Mouse (Mus musculus): Measurements from ENCODE around the gene 1190002N15Rik. TPM values are rescaled to one million over a fixed set of nuclear protein-coding genes. Genes with fewer than 3 reads are reported as not detected.

The 1190002N15Rik gene
- 10.6 and 11.9 TPM in 2 replicates for polyA plus RNA-seq (2014; fragmentation: Nextera tagmentation; extraction: Ambion mirVana)

DNA sequence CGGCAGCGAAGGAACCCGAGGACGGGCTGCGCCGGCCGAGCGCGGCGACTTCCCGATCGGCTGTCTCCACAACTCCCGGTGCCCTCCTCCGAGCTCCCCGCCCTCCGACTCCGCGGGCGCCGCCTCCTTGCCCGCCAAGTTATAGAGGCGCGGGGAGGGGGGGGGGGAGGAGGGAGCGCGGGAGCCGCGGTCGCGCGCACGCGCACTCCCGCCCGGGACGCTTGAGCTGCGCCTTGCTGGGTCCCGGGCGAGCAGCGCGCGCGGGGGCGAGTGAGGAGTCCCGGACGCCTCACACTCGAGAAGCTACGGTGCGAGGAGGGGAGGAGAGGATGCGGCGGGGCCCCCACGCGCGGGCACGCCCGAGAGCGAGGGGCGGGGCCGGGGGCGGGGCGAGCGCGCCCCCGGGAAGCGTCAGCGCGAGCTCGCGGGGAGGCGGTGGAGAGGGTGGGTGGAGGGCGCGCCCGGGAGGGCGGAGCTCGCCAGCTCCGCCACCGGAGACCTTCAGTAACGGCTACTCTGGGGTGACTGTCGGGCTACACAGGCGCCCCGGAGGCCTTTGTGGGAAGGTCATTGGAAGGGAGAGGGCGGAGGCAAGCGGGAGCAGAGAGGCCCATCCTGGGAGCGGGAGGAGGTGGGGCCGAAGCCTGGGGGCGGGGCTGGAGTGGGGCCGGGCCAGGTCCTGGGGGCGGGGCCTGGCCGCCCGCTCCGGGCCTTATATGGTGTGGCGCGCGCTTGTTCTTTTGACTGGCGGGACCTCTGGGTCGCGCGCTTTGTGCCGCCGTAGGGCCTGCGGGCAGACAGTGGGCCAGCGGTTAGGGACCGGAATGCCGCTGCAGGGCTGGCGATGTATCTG lies at the start of gene 1190002N15Rik:
Gene 1190002N15Rik (minus strand): TSS at position 112 of the 853 bp plus-strand sequence.
- ATAC-seq (ENCODE audit: low FRiP score, low TSS enrichment) (peak; percentile 92), DNase-seq (peak; percentile 97)
- H3K9me3 ChIP-seq (ENCODE audit: control insufficient read depth, low read length) = no peaks in the 10 kb centered on the region
- H3K27ac ChIP-seq (replicated peaks; ENCODE audit: low read depth, low read length) = peak within 1 kb of the TSS; percentile 97
- H3K4me3 ChIP-seq (replicated peaks; ENCODE audit: low read depth, low read length) = peak within 1 kb of the TSS; percentile 78
- H3K9ac ChIP-seq (replicated peaks; ENCODE audit: low read length) = peak within 1 kb of the TSS; percentile 80
- H3K4me2 ChIP-seq (ENCODE audit: low read length) = peak within 1 kb of the TSS; percentile 86
- H3K4me1 ChIP-seq (ENCODE audit: control insufficient read depth, insufficient read depth, low read length) = peaks cover 24% of the 10 kb centered on the region
- no peaks in the 10 kb centered on the region for H3K36me3 ChIP-seq (ENCODE audit: control insufficient read depth, insufficient read depth, low read length)
- under 1% methylated on average over 99 of the region's 104 CpGs for WGBS
- H3K27me3 ChIP-seq (ENCODE audit: control insufficient read depth, insufficient read depth, low read length) = no peaks in the 10 kb centered on the region

DNA sequence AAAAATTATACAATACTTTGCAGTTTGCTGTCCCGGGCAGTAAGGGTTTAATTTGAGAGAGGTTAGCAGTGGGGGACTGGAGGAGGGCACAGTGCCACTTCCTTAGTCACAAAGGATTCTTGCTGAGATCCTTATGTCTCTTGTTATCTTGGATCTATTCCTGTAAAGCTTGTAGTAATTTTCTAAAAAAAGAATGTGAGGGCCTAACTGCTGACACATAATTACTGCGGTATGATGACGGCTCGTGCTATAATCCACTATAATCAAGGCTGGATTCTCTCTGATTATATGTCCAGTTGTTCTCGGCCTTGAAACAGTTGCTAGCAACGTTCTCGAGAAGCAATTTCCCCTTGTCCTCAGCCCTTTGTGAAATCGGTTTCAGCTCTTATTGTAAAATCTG lies 44.4 kb upstream of the 1190002N15Rik start:
- Histone ChIP-seq H3K36me3 (ENCODE audit: control insufficient read depth, insufficient read depth, low read length) (no peaks in the 10 kb centered on the region), H3K9me3 (ENCODE audit: control insufficient read depth, low read length) (no peaks in the 10 kb centered on the region), H3K4me3 (replicated peaks; ENCODE audit: low read depth, low read length) (no peak overlapping the region), H3K4me1 (ENCODE audit: control insufficient read depth, insufficient read depth, low read length) (no peaks in the 10 kb centered on the region), H3K9ac (replicated peaks; ENCODE audit: low read length) (no peak overlapping the region), H3K4me2 (ENCODE audit: low read length) (no peak overlapping the region), H3K27ac (replicated peaks; ENCODE audit: low read depth, low read length) (no peak overlapping the region), H3K27me3 (ENCODE audit: control insufficient read depth, insufficient read depth, low read length) (no peaks in the 10 kb centered on the region)
- WGBS = 72% methylated on average over 8 of the region's 8 CpGs
- ATAC-seq (ENCODE audit: low FRiP score, low TSS enrichment) = no peak
- no peak for DNase-seq

DNA sequence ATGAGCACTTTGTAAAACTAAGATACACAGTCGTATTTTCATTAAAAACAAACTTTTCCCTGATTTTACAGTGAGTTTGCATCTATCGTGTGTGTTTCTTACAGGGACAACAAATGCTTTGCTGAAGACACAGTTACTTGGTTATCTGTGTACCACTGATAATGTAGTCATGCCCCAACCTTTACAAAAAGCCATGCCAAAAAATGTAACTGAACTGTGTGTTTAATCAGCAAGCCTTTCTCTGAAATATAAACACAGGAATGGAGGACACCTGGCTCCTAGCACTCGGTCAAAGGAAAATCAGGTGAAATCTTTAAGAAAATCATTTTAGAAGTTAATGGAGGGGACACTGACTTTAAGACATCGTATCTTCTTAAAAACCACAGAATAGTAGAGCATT lies 43.8 kb upstream of the 1190002N15Rik start:
- H3K36me3 ChIP-seq (ENCODE audit: control insufficient read depth, insufficient read depth, low read length) = no peaks in the 10 kb centered on the region
- no peak for ATAC-seq (ENCODE audit: low FRiP score, low TSS enrichment)
- WGBS = 91% methylated on average over 4 of the region's 4 CpGs
- H3K9me3 ChIP-seq (ENCODE audit: control insufficient read depth, low read length) = no peaks in the 10 kb centered on the region
- no peaks in the 10 kb centered on the region for H3K4me1 ChIP-seq (ENCODE audit: control insufficient read depth, insufficient read depth, low read length)
- H3K4me3 ChIP-seq (replicated peaks; ENCODE audit: low read depth, low read length) = no peak overlapping the region
- DNase-seq = no peak
- H3K4me2 ChIP-seq (ENCODE audit: low read length) = no peak overlapping the region
- H3K9ac ChIP-seq (replicated peaks; ENCODE audit: low read length) = no peak overlapping the region
- H3K27ac ChIP-seq (replicated peaks; ENCODE audit: low read depth, low read length) = no peak overlapping the region
- H3K27me3 ChIP-seq (ENCODE audit: control insufficient read depth, insufficient read depth, low read length) = no peaks in the 10 kb centered on the region

GRCm38 (mm10) chr9:94580071-94580737 lies 42.3 kb upstream of the 1190002N15Rik start:
- DNase-seq (no peak), ATAC-seq (ENCODE audit: low FRiP score, low TSS enrichment) (no peak)
- no peaks in the 10 kb centered on the region for H3K9me3 ChIP-seq (ENCODE audit: control insufficient read depth, low read length)
- no peak overlapping the region for H3K4me3 ChIP-seq (replicated peaks; ENCODE audit: low read depth, low read length)
- H3K4me2 ChIP-seq (ENCODE audit: low read length) = no peak overlapping the region
- no peaks in the 10 kb centered on the region for H3K4me1 ChIP-seq (ENCODE audit: control insufficient read depth, insufficient read depth, low read length)
- H3K9ac ChIP-seq (replicated peaks; ENCODE audit: low read length) = no peak overlapping the region
- no peaks in the 10 kb centered on the region for H3K36me3 ChIP-seq (ENCODE audit: control insufficient read depth, insufficient read depth, low read length)
- H3K27ac ChIP-seq (replicated peaks; ENCODE audit: low read depth, low read length) = no peak overlapping the region
- WGBS = 79% methylated on average over 3 of the region's 3 CpGs
- H3K27me3 ChIP-seq (ENCODE audit: control insufficient read depth, insufficient read depth, low read length) = no peaks in the 10 kb centered on the region

GRCm38 (mm10) chr9:94571802-94572201 lies 33.9 kb upstream of the 1190002N15Rik start:
- WGBS = 81% methylated on average over 1 of the region's 1 CpGs

DNA sequence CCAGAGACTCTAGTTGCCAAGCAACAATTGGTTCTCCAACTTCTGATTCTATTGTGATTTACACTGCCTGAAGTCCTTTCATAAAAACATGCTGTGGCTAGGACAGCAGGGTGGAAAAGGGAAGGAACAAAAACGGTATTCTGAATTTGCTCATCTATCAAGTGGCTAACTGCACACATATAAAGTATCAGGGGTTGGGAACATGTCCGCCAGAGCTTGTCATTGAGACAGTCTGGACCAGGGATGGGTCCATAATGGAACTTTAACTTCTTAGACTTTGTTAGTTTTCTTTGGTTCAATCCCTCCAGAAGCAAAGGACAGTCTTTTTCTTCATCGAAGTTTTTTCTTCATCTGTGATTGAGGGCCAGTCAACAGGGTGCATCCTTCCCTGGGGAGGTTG lies 30.5 kb upstream of the 1190002N15Rik start:
- Histone ChIP-seq H3K4me2 (ENCODE audit: low read length) (no peak overlapping the region), H3K4me3 (replicated peaks; ENCODE audit: low read depth, low read length) (no peak overlapping the region), H3K4me1 (ENCODE audit: control insufficient read depth, insufficient read depth, low read length) (no peaks in the 10 kb centered on the region), H3K9me3 (ENCODE audit: control insufficient read depth, low read length) (no peaks in the 10 kb centered on the region), H3K27ac (replicated peaks; ENCODE audit: low read depth, low read length) (no peak overlapping the region), H3K36me3 (ENCODE audit: control insufficient read depth, insufficient read depth, low read length) (no peaks in the 10 kb centered on the region), H3K9ac (replicated peaks; ENCODE audit: low read length) (no peak overlapping the region), H3K27me3 (ENCODE audit: control insufficient read depth, insufficient read depth, low read length) (no peaks in the 10 kb centered on the region)
- no peak for DNase-seq
- ATAC-seq (ENCODE audit: low FRiP score, low TSS enrichment) = no peak
- WGBS = 76% methylated on average over 3 of the region's 3 CpGs

More at GRCm38 (mm10) chr9:94571802-94572201, 33.9 kb upstream of the 1190002N15Rik start:
- Histone ChIP-seq H3K27me3 (ENCODE audit: control insufficient read depth, insufficient read depth, low read length) (no peaks in the 10 kb centered on the region), H3K4me1 (ENCODE audit: control insufficient read depth, insufficient read depth, low read length) (no peaks in the 10 kb centered on the region), H3K27ac (replicated peaks; ENCODE audit: low read depth, low read length) (no peak overlapping the region), H3K9me3 (ENCODE audit: control insufficient read depth, low read length) (no peaks in the 10 kb centered on the region), H3K4me3 (replicated peaks; ENCODE audit: low read depth, low read length) (no peak overlapping the region), H3K36me3 (ENCODE audit: control insufficient read depth, insufficient read depth, low read length) (no peaks in the 10 kb centered on the region), H3K9ac (replicated peaks; ENCODE audit: low read length) (no peak overlapping the region), H3K4me2 (ENCODE audit: low read length) (no peak overlapping the region)
- DNase-seq (no peak), ATAC-seq (ENCODE audit: low FRiP score, low TSS enrichment) (no peak)

GRCm38 (mm10) chr9:94567722-94568314 lies 29.9 kb upstream of the 1190002N15Rik start:
- H3K27me3 ChIP-seq (ENCODE audit: control insufficient read depth, insufficient read depth, low read length) = no peaks in the 10 kb centered on the region
- no peak overlapping the region for H3K27ac ChIP-seq (replicated peaks; ENCODE audit: low read depth, low read length)
- no peaks in the 10 kb centered on the region for H3K4me1 ChIP-seq (ENCODE audit: control insufficient read depth, insufficient read depth, low read length)

GRCm38 (mm10) chr9:94556776-94557514 lies 19.1 kb upstream of the 1190002N15Rik start:
- Histone ChIP-seq H3K4me3 (replicated peaks; ENCODE audit: low read depth, low read length) (no peak overlapping the region), H3K36me3 (ENCODE audit: control insufficient read depth, insufficient read depth, low read length) (no peaks in the 10 kb centered on the region), H3K4me1 (ENCODE audit: control insufficient read depth, insufficient read depth, low read length) (no peaks in the 10 kb centered on the region), H3K4me2 (ENCODE audit: low read length) (no peak overlapping the region), H3K9me3 (ENCODE audit: control insufficient read depth, low read length) (no peaks in the 10 kb centered on the region), H3K9ac (replicated peaks; ENCODE audit: low read length) (no peak overlapping the region), H3K27ac (replicated peaks; ENCODE audit: low read depth, low read length) (no peak overlapping the region), H3K27me3 (ENCODE audit: control insufficient read depth, insufficient read depth, low read length) (no peaks in the 10 kb centered on the region)
- WGBS = 80% methylated on average over 6 of the region's 6 CpGs
- ATAC-seq (ENCODE audit: low FRiP score, low TSS enrichment) = no peak
- no peak for DNase-seq

More at GRCm38 (mm10) chr9:94567722-94568314, 29.9 kb upstream of the 1190002N15Rik start:
- DNase-seq = no peak
- 76% methylated on average over 5 of the region's 5 CpGs for WGBS
- H3K36me3 ChIP-seq (ENCODE audit: control insufficient read depth, insufficient read depth, low read length) = no peaks in the 10 kb centered on the region
- no peaks in the 10 kb centered on the region for H3K9me3 ChIP-seq (ENCODE audit: control insufficient read depth, low read length)
- no peak for ATAC-seq (ENCODE audit: low FRiP score, low TSS enrichment)
- no peak overlapping the region for H3K9ac ChIP-seq (replicated peaks; ENCODE audit: low read length)
- no peak overlapping the region for H3K4me3 ChIP-seq (replicated peaks; ENCODE audit: low read depth, low read length)
- H3K4me2 ChIP-seq (ENCODE audit: low read length) = no peak overlapping the region
